Comparison of ENCODE assay signal across 17 mouse cellular contexts in genomic region chr13:56418685-56419483, GRCm38 (mm10). TPM values are rescaled to one million over a fixed set of nuclear protein-coding genes. Genes with fewer than 3 reads are reported as not detected.
DNase-seq lines count a peak whose midpoint lies in the region; ATAC-seq and TF ChIP-seq lines count a peak whose summit lies in the region.
"Had no signal": no experiment of that assay in that cellular context is flagged by ENCODE, and none has a peak within 500 bp of the region (broad histone marks: within the 10 kb centered on the region; RNA-seq: fewer than 3 reads in every experiment).

No protein-coding gene starts in this region.

- WGBS in heart, embryonic 10.5 days, result 17% methylated on average over 13 of the region's 13 CpGs
- 13% methylated on average over 13 of the region's 13 CpGs for WGBS in lung, embryonic 14.5 days
- 22% methylated on average over 13 of the region's 13 CpGs for WGBS in lung, adult 2 months
- 29% methylated on average over 13 of the region's 13 CpGs for WGBS in limb, embryonic 14.5 days

- no peak overlapping the region for H3K4me3 ChIP-seq in heart, embryonic 10.5 days
- no peak overlapping the region for H3K4me3 ChIP-seq in lung, embryonic 14.5 days (ENCODE audit: low read depth, low read length)
- no peak overlapping the region for H3K4me3 ChIP-seq in lung, adult 2 months (replicated peaks; ENCODE audit: extremely low read depth, low read depth, low read length)
- no peak overlapping the region for H3K4me3 ChIP-seq in limb, embryonic 14.5 days (replicated peaks; ENCODE audit: low read length)
- H3K4me3 ChIP-seq: kidney, embryonic 15.5 days; liver, embryonic 12.5 days had no signal

- DNase-seq in heart, embryonic 10.5 days (ENCODE audit: low spot score), result no peak
- DNase-seq in heart, adult 9 months (ENCODE audit: low spot score in 2 of 2), result no peak
- DNase-seq in lung, embryonic 14.5 days, result peak; percentile 70
- no peak for DNase-seq in lung, adult 2 months
- no peak for DNase-seq in limb, embryonic 14.5 days (ENCODE audit: low spot score)
- DNase-seq in testis, postnatal 10 days (ENCODE audit: low spot score), result peak; percentile 49
- no peak for DNase-seq in frontal cortex, adult 2 months (ENCODE audit: extremely low spot score in 1 of 2, low spot score in 1 of 2)
- no peak for DNase-seq in cerebellum, adult 8-10 months
- DNase-seq: adrenal gland, adult 2 months; cerebellum, adult 9-10 months; heart, postnatal 10 days had no signal

- H3K27ac ChIP-seq in heart, embryonic 10.5 days, result peak overlapping the region; percentile 52; the same call in 1 of the 2 replicates
- H3K27ac ChIP-seq in lung, embryonic 14.5 days (ENCODE audit: low read depth), result no peak overlapping the region
- no peak overlapping the region for H3K27ac ChIP-seq in limb, embryonic 14.5 days (replicated peaks; ENCODE audit: low read depth, low read length)
- H3K27ac ChIP-seq: kidney, embryonic 15.5 days; liver, embryonic 12.5 days had no signal

- H3K9ac ChIP-seq in lung, embryonic 14.5 days, result no peak overlapping the region
- H3K9ac ChIP-seq in limb, embryonic 14.5 days (ENCODE audit: low read depth, low read length, severe bottlenecking), result peak overlapping the region; percentile 8; the same call in 1 of the 2 replicates
- H3K9ac ChIP-seq: kidney, embryonic 15.5 days; liver, embryonic 12.5 days had no signal

- no peak for TF ChIP-seq CTCF in lung, embryonic 14.5 days (IDR thresholded peaks at IDR 0.05; ENCODE audit: low read depth)
- no peak for TF ChIP-seq CTCF in lung, adult 2 months (IDR thresholded peaks at IDR 0.05; ENCODE audit: insufficient read depth, low read length)

- H3K4me2 ChIP-seq in lung, embryonic 14.5 days, result no peak overlapping the region
- no peak overlapping the region for H3K4me2 ChIP-seq in limb, embryonic 14.5 days (replicated peaks; ENCODE audit: low read depth, low read length, severe bottlenecking)
- H3K4me2 ChIP-seq: kidney, embryonic 15.5 days; liver, embryonic 12.5 days had no signal

- no peaks in the 10 kb centered on the region for H3K36me3 ChIP-seq in heart, embryonic 10.5 days
- no peaks in the 10 kb centered on the region for H3K36me3 ChIP-seq in lung, embryonic 14.5 days (ENCODE audit: insufficient read depth)
- H3K36me3 ChIP-seq in limb, embryonic 14.5 days (ENCODE audit: control insufficient read depth, insufficient read depth, low read length), result no peaks in the 10 kb centered on the region
- H3K36me3 ChIP-seq: kidney, embryonic 15.5 days; liver, embryonic 12.5 days had no signal

- H3K4me1 ChIP-seq in heart, embryonic 10.5 days, result peaks cover 18% of the 10 kb centered on the region
- H3K4me1 ChIP-seq in lung, embryonic 14.5 days (ENCODE audit: insufficient read depth), result 0 out of 2 replicates have a peak, but pooled peaks cover 2% of the 10 kb centered on the region
- H3K4me1 ChIP-seq in lung, adult 2 months (ENCODE audit: control insufficient read depth, insufficient read depth, low read length), result no peaks in the 10 kb centered on the region
- peaks cover 13% of the 10 kb centered on the region for H3K4me1 ChIP-seq in limb, embryonic 14.5 days (ENCODE audit: control insufficient read depth, insufficient read depth, low read length)
- H3K4me1 ChIP-seq: liver, embryonic 12.5 days had no signal

- no peaks in the 10 kb centered on the region for H3K9me3 ChIP-seq in heart, embryonic 10.5 days
- H3K9me3 ChIP-seq in lung, embryonic 14.5 days (ENCODE audit: low read depth, low read length), result no peaks in the 10 kb centered on the region
- H3K9me3 ChIP-seq in limb, embryonic 14.5 days (ENCODE audit: control insufficient read depth, low read length), result peaks cover 2% of the 10 kb centered on the region; the same call in 1 of the 2 replicates

- peak; percentile 81 for ATAC-seq in lung, embryonic 14.5 days (ENCODE audit: insufficient read depth)
- ATAC-seq in limb, embryonic 14.5 days (ENCODE audit: low FRiP score, low read depth), result no peak
- ATAC-seq: liver, embryonic 12.5 days; Patski had no signal

- TF ChIP-seq POLR2A in lung, adult 2 months (IDR thresholded peaks at IDR 0.05; ENCODE audit: borderline replicate concordance, extremely low read depth, low read depth, low read length), result no peak
- TF ChIP-seq POLR2A in limb, embryonic 14.5 days (IDR thresholded peaks at IDR 0.05; ENCODE audit: borderline replicate concordance, extremely low read depth, insufficient read depth, insufficient read length), result no peak

- H3K27me3 ChIP-seq in heart, embryonic 10.5 days (ENCODE audit: insufficient read depth, poor library complexity, severe bottlenecking), result peaks cover 37% of the 10 kb centered on the region
- H3K27me3 ChIP-seq in lung, embryonic 14.5 days (ENCODE audit: insufficient read depth, low read length), result peaks cover 5% of the 10 kb centered on the region; the same call in 1 of the 2 replicates
- H3K27me3 ChIP-seq in limb, embryonic 14.5 days (ENCODE audit: control insufficient read depth, insufficient read depth, low read length), result no peaks in the 10 kb centered on the region
- H3K27me3 ChIP-seq: Patski had no signal

RNA-seq across cellular contexts. Expression of gene Gm3045, which starts 7.5 kb away (rescaled TPM):
- polyA plus RNA-seq in heart, embryonic 10.5 days (2016; fragmentation: Nextera tagmentation; extraction: Ambion mirVana), result not detected in 2 replicates
- not detected in 2 replicates for polyA plus RNA-seq in lung, embryonic 14.5 days (2014; fragmentation: Nextera tagmentation; extraction: Ambion mirVana)
- 0.06 TPM in 1 of 2 replicates, not detected in the other for polyA plus RNA-seq in lung, adult 2 months (2012; rRNA removed)
- 0.04 and 0.10 TPM in 2 replicates for polyA plus RNA-seq in limb, embryonic 14.5 days (2012; rRNA removed)
- polyA plus RNA-seq in limb, embryonic 14.5 days (2014; fragmentation: Nextera tagmentation; extraction: Ambion mirVana), result not detected in 2 replicates
- not detected in 2 replicates for polyA plus RNA-seq in frontal cortex, adult 2 months (2012; rRNA removed)
- polyA plus RNA-seq: adrenal gland, adult 2 months; embryonic facial prominence, embryonic 11.5 days; gonadal fat pad, adult 2 months; kidney, embryonic 15.5 days; liver, embryonic 12.5 days; neural tube, embryonic 14.5 days; Patski had no signal

RNA-seq across cellular contexts. Expression of gene Slc25a48, which starts 19.3 kb away (rescaled TPM):
- polyA plus RNA-seq in heart, embryonic 10.5 days (2016; fragmentation: Nextera tagmentation; extraction: Ambion mirVana), result 0.05 TPM in 1 of 2 replicates, not detected in the other
- polyA plus RNA-seq in lung, embryonic 14.5 days (2014; fragmentation: Nextera tagmentation; extraction: Ambion mirVana), result 0.19 and 0.22 TPM in 2 replicates
- 0.24 and 0.51 TPM in 2 replicates for polyA plus RNA-seq in lung, adult 2 months (2012; rRNA removed)
- polyA plus RNA-seq in limb, embryonic 14.5 days (2012; rRNA removed), result 0.69 and 0.74 TPM in 2 replicates
- 0.44 and 0.77 TPM in 2 replicates for polyA plus RNA-seq in limb, embryonic 14.5 days (2014; fragmentation: Nextera tagmentation; extraction: Ambion mirVana)
- polyA plus RNA-seq in frontal cortex, adult 2 months (2012; rRNA removed), result 0.04 TPM in 2 replicates
- polyA plus RNA-seq: neural tube, embryonic 14.5 days had no signal

Comparison
In these comparisons a context has a peak if more than half of its experiments do, and no peak if none do; other contexts are left out.
1. DNase-seq: peak in lung, embryonic 14.5 days (single experiment) and testis, postnatal 10 days (single experiment); none in heart, embryonic 10.5 days (single experiment), heart, adult 9 months (0 of 2), lung, adult 2 months (single experiment), limb, embryonic 14.5 days (single experiment), frontal cortex, adult 2 months (0 of 2) and cerebellum, adult 8-10 months (single experiment).